Mouse (Mus musculus) ovary, postnatal 10 days (tissue): ENCODE results near the gene Sec22b.

ENCODE experiments used
- DNase-seq: peaks from one replicate; pipeline ENCODE4 v3.0.0; 2022; ENCODE audit warnings: low spot score

Gene Sec22b

DNA sequence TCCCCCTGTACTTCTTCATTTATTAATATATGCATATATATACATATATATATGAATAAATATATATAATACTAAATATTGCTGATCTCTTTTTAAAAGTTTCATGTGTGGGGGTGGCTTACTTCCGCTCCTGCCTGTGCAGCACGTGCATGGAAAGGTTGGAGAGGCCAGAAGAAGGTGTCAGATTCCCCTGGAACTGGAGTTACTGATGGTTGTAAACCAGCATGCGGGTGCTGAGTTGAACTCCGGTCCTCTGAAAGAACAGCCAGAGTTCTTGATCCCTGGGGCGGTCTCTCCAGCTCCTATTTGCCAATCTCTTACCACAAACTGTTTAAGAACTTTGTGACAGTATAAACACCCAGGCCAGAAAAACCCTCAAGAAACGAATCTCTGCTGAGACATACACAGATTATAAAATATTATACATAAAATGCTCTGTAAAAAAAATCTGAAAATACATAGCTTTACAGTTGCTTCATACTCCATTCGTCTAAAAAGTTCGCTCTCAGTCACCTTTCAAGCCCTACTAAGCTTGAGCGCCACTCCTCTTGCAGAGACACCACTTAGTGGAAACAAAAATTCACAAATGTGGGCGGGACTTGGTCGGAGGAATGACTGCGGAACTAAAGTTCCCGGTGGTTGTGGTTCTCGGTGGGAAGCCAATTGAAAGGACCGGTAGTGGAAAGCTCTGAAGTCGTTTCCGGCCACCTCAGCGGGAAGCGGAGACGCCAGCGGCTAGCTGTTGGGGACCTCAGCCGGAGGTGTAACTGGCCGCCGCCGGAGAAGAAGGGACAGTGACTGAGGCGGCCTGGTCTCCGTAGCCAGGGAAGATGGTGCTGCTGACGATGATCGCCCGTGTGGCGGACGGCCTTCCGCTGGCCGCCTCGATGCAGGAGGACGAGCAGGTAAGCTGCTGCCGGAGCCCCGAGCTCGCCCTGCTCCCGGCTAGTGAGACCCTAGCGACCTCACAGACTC is at the start of gene Sec22b:
Gene Sec22b, plus strand, starts transcription at position 675 of the 975 bp plus-strand sequence.
- DNase-seq: peak; percentile 78

DNA sequence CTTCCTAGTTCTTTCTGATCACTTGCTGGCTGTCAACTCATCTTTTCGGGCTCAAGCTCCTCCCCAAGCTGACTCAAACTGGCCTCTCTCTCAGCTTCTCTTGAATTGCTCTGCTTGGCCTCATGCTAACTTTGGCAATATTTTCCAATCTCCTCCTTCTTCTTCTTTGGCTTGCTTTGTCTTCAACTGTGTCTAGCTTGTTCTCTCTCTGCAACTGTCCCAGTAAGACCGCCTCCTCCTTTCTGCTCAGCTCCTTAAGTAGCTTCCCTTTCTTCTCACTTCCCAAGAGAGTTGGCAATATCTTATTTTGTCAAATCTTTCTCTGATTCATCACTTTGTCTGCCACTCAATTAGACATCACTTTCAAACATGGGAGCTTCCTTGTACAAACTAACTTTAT is 49.2 kb upstream of the Sec22b start:
- DNase-seq: no peak

DNA sequence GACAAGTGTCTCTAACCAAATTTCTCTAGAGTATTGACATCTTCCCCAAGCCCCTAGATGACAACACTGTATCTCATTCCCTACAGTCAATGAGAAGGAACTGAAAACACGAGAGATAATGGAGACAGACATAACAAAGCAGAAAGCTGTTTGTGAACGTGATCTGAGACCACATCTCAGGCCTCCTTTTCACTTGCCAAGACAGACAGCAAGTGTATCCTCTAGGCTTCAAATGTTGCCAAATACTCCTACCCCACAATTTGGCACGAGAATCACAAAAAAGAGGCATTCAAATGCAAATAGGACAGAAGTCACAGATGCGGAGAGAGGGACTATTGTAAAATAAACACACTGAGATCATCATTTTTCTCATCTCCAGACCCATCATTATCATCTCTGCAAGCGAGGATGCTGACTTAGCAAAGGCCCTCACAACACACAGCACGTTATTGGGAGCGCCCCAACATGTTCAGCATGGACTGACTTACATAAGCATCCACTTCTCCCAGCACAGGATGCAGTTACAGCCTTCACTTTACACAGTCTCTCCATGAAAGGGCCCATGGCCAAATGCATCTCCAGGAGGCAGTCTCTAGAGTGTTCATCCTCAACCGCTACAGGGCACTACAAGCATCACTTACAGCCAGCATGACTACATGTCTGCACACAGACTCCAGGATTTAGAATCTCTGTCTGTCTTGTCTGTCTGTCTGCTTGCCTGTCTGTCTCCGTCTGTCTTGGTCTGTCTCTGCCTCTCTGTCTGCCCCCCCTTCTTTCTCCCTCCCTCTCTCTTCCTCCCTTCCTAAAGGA is 46.2 kb upstream of the Sec22b start:
- no peak for DNase-seq

DNA sequence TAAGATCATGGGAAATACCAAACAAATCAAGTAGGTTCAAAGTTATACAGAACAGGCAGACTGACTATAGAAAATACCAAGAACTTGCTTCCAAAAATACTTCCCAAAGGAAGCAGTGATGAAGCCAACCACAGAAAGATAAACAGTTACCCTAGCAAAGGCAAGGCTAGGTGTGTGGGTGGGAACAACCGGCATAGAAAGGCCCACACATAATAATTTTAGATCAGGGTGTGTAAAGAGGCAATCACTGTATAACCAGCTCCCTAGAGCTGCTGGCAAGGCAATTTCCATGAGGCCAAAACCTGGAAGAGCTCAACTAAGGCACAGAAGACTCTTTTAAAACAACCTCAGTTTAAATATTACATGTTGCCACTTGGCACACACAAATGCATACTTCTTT is 41.6 kb upstream of the Sec22b start:
- DNase-seq: no peak

DNA sequence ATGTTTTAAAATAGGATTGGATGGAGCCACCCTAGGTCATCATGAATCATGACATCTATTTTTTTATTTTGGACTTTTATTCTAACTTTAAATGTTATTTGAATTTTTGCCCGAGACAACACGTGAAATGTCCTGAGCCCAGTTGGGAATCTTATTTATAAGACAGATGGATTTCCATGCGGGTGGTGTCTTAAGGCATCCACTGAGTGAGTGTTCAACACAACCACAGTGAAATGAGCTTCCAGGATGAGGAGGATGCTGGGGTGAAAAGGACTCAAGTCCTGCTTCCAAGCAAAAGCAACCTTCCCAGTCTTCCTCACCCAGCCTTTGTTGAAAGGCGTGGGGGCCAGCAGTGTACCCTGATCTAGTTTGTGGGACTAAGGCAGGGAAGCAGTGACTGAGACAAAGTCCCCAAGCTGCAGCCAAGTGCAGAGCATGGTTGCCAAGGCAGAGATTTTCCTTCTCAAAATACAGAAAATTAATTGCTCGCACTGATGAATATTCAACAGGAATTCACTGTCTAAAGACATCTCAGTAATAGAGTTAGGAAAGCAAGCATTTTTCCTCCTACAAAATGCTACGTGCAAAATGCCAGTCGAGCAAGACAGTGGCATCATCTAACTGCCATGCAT is 40.1 kb upstream of the Sec22b start:
- DNase-seq: no peak

DNA sequence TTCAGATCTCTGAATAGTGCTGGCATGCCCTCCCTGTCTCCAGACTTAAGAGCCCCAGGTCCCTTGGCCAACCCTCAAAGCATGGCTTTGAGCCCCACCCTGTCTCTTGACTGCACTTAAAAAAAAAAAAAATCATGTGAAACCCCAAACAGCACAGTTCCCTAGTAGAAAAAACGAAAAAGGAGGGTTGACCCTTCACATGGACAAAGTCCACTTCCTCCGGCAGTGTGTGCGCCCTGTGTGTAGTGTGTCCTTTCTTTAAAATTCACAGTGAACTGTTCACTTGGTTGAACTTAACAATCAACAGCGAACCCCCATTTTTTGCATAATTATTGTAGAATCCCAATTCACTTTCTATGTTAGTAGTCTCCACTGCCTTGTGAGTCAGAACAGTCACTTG is 34.3 kb upstream of the Sec22b start:
- no peak for DNase-seq

DNA sequence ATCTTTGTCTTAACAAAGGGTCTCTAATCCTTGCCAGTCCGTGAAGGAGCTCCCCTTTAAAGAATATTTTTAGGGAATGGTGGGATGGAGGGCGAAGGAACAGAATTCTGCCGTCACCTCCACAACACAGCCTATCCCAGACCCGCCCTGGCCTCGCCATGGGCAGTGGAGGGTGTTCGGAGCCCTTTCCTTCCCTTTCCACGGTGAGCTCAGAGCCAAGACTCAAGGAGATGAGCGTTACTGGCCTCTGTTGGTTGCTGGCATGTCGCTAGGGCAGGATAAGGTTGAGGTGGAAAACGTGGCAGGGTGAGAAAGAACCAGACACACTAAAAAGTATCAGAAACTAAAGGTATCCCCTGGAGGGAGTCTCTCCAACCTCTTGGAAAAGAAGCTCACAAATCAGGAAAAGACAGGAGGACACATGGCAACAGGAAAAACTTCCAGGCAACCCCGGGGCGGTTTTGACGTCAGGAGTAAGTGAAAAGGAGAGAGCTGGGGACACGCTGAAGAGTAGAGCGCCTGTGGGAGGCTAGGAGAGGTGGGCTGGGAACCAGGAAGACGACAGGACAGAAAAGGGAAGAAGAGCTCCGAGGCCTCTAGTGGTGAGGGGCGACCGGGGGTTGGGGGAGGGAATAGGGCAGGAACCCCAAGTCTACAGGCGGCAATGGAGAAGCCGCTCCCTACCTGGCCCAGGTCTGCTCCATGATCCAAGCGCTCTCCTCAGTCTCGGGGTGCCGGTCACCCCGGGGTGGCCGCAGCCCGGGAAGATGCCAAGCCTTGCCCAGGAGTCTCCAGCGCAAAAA is 33.6 kb upstream of the Sec22b start:
- no peak for DNase-seq

DNA sequence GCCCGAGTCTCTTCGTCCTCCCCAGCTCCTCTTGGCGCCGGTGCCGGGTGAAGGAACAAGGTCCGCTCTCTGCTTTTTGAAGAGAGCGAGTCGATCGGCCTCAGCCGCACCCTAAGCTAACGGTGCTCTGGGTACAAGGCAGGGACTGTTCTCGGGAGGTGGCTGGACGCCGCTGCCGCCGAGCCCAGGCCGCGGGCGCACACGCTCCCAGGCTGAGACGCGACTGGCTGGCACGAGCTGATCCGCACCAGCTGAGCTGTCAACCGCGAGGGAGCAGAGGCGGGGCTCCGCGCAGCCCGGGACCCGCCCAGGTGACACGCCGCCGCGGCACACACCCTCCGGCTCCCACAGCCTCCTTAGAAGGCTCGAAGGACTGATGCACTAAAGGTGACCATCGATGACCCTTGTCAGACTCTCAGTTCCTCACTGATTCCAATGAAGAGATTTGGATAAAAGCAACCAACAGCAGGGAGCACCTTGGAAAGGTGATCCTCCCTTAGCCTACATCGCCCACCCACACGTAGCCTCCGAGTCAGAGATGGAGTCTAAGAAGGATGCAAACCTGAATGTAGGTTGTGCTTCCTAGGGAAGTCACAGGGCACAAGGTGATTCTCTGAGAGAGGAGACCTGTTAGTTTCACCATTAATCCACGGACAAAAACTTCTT is 32.8 kb upstream of the Sec22b start:
- no peak for DNase-seq

DNA sequence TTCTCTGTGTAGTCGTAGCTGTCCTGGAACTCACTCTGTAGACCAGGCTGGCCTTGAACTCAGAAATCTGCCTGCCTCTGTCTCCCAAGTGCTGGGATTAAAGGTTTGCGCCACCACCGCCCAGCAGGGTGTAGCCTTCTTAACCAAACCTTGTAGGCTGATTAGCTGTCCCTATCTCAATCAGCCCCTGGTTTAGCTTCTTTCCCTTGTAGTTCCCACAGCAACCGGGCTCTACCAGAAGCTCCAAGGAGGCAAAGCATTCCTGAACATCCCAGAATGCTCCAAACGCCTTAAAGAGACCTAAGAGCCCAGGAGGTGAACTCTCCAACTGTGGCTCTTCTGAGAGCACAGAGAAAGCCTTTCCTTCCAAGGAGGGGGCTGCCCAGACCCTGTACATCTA is 32.3 kb upstream of the Sec22b start:
- no peak for DNase-seq

DNA sequence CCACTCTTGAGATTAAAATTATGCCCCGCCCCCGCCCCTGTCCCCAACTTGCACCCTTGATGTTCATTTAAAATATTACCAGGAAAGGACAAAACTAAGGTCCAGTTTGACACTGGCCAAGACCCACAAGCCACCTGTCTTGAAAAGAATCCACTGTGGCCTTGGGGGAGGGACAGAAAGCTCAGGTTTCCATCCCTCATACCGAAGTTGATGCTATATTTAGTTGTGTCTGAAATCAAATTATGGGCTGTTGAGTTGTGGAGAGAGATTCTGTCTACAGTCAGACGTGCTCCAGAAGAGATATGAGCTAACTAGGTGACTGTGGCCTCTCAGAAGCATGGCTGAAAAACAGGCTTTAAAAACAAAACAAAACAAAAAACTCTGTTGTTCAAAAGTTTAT is 31.3 kb upstream of the Sec22b start:
- DNase-seq: no peak

DNA sequence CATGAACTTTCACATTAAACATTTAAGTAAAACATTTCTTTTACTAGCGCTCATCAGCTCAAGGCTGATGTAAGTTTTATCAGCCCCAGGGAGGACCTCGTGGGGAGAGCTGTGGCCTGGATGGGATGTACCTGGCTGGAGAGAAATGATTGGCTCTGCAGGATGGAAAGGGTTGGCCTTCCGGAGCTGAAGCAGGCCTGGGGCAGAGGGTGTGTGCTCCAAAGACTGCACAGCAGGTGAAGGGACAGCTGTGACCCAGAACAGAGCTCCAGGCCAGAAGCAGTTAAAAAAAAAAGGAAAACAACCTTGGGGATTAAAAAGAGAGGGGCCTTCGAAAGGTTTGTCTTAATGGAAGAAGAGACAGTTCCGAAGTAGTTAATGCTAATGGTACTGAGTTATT is 26.2 kb upstream of the Sec22b start:
- DNase-seq: no peak

DNA sequence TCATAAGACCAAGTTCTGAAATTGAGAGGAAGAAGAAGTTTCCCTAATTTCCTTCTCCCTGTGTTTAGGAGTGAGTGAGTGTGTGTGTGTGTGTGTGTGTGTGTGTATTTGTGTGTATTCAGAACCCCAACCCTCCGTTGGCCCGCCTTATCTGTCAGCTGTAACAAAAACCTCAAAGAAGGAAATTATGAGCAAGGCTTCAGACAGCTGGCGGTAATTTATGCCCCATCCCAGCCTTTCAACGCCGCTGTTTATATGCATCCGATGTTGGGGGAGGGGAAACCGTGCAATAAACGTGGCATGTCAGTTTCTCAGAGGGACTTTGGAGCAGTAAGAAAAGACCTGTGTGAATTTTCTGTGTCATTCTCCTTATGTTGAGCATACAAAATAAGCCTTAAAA is 24.7 kb upstream of the Sec22b start:
- DNase-seq: no peak

DNA sequence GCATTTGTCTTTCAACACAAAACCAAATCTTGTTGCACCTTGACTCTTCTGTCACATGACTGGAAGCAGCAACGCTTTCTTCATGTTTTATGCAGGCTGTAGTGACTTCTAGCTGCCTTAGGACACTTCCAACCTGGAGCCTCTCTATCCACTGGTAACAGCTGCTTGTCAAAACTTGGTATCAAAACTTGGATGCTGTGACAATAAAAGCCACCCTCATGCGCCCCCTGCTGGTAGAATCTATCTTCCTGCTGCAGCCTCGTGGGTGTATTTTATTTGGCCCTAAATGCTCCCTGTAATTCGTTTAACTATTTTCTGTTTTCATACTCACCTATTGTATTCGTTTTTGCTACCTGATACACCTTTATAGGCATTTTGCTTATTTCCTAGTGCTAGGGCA is 21.8 kb upstream of the Sec22b start:
- peak; percentile 56 for DNase-seq

DNA sequence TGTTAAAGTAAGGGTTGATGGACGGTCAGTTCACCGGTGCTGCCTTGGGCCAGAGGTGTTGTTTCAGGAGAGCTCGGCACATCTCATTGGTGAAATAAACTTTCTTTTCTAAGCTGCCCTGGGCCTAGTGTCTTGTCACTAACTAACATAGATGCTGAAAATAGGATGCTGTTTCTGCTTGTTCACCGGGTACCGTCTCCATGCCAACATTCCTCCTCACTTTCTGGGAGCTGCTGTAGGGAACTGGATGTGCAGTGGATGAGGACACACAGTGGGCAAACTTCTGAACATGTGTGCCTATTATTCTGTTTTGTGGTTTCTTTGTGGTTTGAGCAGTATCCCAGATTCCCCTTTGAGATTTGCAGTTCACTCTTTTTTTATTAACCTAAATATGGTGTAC is 19.4 kb upstream of the Sec22b start:
- no peak for DNase-seq

DNA sequence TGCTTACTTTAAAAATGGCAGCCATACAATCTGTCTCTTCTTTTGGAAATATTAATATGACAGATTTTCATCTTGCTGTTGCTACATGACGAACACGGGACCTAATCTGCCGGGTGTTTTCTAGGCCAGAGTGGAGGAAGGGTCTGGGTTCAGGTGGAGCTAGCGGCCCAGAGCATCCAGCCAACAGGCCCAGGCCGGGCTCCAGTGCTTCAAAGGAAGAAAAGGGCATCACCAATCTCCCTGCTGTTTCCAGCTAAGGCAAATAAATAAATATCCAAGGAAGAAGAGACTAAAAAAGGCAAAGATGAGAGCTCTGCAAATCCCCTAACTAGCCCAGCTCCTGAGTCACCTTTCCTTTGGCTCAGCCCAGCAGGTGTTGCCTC is 13.2 kb upstream of the Sec22b start:
- no peak for DNase-seq

DNA sequence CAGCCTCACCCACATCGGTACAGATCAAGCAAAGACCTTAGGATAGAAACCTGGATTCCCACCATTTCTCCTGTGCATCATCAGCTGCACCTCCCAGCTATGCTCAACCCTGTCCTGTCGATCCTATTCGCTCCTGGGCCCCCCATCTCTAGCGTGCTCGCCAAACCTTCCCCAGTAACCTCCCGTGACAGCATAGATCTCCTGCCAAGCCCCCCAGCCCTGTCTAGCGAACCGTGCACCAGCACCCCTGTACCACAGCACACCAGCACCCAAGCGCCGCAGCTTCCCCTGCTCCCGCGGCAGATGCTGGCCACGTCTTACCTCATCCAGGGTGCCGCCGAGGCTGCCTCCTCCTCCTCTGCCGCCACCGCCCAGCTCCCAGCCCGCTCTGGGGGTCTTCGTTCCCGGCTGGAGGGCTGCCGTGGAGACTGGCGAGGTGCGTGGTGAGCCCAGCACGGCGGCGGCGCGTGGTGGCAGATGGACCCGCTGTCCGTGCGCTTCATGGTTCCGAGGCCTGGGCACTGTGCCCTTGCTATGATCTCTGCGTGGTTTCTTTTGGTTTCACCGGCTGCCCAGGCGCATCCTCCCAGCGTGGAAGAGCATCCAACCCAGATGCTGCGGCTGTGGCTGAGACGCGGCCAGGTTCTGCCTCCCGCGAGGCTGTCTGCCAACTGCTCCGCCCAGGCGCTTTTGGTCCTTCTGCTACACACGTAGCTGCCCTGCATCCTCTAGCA is 12.7 kb upstream of the Sec22b start, which contains the start of gene Pde4dip:
Gene Pde4dip, minus strand, starts transcription at position 540 of the 734 bp plus-strand sequence.
- DNase-seq: no peak

DNA sequence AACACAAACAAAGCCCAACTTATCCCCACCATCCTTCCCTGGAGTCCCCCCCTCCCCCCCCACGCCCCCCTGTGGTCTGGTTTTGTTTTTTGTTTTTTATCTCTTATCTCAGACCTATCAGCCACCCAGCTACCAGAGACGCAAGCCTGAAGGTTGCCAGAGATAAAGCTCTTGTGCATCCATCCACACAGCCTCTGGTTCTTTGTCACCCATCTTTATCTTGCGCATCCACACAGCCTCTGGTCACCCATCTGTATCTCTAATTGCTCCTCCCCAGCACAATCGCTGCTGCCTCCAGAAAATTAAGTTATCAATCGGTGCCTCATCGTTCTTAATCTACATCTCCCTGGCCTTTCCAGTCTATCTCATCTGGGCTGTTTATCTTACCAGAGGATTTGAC is 10.8 kb upstream of the Sec22b start:
- DNase-seq: no peak

DNA sequence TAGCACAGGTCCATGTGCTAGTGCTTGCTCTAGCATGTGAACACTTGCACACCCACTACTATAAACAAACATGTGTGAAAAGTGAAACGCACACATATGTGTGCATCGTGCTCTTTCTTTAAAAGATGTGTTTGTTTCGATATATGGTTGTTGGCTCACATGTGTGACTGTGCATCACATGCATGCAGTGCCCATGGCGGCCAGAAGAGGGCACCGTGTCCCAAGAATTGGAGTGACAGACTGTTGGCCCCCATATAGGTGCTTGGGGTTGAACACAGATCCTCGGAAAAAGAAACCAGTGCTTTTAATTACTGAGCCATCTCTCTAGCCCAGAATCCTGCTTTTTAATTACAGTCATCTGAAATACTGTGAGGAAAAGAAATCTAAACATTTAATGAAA is 6.3 kb upstream of the Sec22b start:
- DNase-seq: no peak

DNA sequence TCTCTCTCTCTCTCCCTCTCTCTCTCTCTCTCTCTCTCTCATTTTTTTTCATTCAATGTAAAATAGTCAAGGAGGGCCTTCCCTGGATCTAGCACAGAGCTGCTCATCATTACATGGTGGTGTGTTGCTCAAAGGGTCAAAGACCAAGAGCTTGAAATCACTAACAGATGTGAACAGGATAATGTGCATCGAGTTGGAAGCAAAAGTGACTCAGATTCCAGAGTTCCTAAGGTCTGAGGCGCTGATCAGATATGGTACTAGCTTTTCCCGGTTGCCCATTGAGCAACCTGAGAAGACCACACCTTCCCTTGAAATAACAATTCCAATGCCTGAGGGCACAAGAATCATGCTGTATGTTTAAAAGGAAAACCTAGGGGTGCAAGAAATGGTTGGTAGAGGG is 2.6 kb upstream of the Sec22b start:
- no peak for DNase-seq

DNA sequence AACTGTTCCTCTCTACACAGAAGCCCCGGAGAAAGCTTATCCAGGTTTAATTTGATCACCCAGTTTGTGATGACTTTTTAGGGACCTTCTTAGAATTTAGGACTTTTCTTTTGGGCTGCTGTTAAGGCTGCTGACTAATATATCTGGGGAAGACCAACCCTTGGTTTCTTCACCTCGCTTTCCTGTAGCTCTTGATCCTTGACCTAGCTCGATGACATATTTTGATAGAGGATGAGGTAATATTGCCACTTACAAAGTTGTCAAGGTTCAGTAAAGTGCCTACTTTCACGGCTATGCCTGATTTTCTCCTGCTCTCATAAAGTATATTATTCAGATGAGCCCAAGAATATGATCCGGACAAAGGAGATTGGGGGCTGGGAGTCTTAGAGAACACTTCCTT is 596 bp downstream of the Sec22b start:
- DNase-seq: no peak

DNA sequence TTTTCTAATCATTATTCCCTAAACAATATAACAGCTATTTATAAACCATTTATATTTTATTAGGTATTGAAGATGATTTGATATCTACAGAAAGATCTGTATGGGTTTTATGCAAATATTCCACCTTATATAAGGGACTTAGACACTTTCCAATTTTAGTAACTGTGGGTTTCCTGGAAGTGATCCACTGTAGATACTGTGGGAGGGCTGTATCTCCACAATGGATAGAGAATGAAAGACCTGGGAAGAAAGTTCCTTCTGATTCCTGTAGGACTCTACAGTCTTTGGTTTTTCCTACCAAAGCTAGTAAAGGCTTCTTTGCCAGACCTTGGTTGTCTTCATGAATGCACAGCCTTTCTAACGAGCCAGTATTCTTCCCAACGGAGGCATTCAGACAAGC is 8.7 kb downstream of the Sec22b start:
- no peak for DNase-seq
